27 mouse cellular contexts compared by ENCODE assay signal in the genomic region with DNA sequence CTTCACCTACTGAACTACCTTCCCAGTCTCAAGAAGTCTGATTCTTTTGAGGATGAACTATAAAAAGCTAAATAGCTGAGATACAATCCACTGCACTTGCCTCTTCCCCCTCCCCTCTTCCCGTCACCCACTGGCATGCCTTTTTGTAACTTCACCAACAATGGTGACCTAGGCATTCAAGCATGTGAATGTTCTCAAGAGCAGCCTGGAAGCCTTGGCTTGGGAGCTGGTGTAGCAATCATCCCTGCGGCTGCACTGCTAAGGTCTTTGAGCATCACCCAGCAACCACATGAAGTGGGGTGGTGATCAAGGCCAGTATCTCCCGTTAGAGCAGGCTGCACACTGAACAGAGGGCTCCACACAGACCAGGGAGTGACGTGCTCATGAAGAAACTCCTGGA.
"Had no signal": no experiment of that assay in that cellular context is flagged by ENCODE, and none has a peak within 500 bp of the region (broad histone marks: within the 10 kb centered on the region; RNA-seq: fewer than 3 reads in every experiment).

No protein-coding gene starts in this region.

- H3K9ac ChIP-seq: embryonic facial prominence, embryonic 12.5 days; embryonic facial prominence, embryonic 13.5 days; embryonic facial prominence, embryonic 15.5 days; forebrain, embryonic 12.5 days; forebrain, embryonic 13.5 days; forebrain, embryonic 15.5 days; forebrain, postnatal 0 days had no signal

- ATAC-seq: forebrain, embryonic 13.5 days; forebrain, embryonic 14.5 days; forebrain, embryonic 15.5 days; forebrain, embryonic 16.5 days; forebrain, postnatal 0 days had no signal

- H3K4me3 ChIP-seq: embryonic facial prominence, embryonic 10.5 days; embryonic facial prominence, embryonic 12.5 days; embryonic facial prominence, embryonic 13.5 days; embryonic facial prominence, embryonic 15.5 days; erythroblast, embryonic 14.5 days; forebrain, embryonic 10.5 days; forebrain, embryonic 12.5 days; forebrain, embryonic 13.5 days; forebrain, embryonic 15.5 days; gastrocnemius, adult 2 months; heart, adult 2 months had no signal

- H3K4me2 ChIP-seq: embryonic facial prominence, embryonic 12.5 days; embryonic facial prominence, embryonic 13.5 days; embryonic facial prominence, embryonic 15.5 days; forebrain, embryonic 12.5 days; forebrain, embryonic 13.5 days; forebrain, embryonic 15.5 days had no signal

- H3K36me3 ChIP-seq: embryonic facial prominence, embryonic 10.5 days; embryonic facial prominence, embryonic 12.5 days; embryonic facial prominence, embryonic 13.5 days; embryonic facial prominence, embryonic 15.5 days; forebrain, embryonic 10.5 days; forebrain, embryonic 12.5 days; forebrain, embryonic 15.5 days had no signal

- H3K27me3 ChIP-seq: embryonic facial prominence, embryonic 12.5 days; embryonic facial prominence, embryonic 13.5 days; embryonic facial prominence, embryonic 15.5 days; forebrain, embryonic 12.5 days; forebrain, embryonic 13.5 days; forebrain, embryonic 15.5 days had no signal

- H3K27ac ChIP-seq: embryonic facial prominence, embryonic 10.5 days; embryonic facial prominence, embryonic 12.5 days; embryonic facial prominence, embryonic 13.5 days; embryonic facial prominence, embryonic 15.5 days; forebrain, embryonic 10.5 days; forebrain, embryonic 12.5 days; forebrain, embryonic 13.5 days; forebrain, embryonic 15.5 days; gastrocnemius, adult 2 months; heart, adult 2 months had no signal

- H3K9me3 ChIP-seq: embryonic facial prominence, embryonic 12.5 days; embryonic facial prominence, embryonic 13.5 days; embryonic facial prominence, embryonic 15.5 days; forebrain, embryonic 10.5 days; forebrain, embryonic 12.5 days; forebrain, embryonic 13.5 days; forebrain, embryonic 15.5 days had no signal

- DNase-seq: cerebellum, adult 8-10 months; cerebellum, adult 9-10 months; cerebellum, adult 9-11 months; cerebellum, postnatal 10 days; cerebellum, postnatal 14 days; cerebellum, postnatal 25 days; cerebellum, postnatal 36 days; embryo, embryonic 11 days; forebrain, postnatal 0 days; gastrocnemius, adult 2 months; gastrocnemius, postnatal 10 days; gastrocnemius, postnatal 25 days; gastrocnemius, postnatal 36 days; heart, adult 11 months; heart, adult 18-20 months; heart, adult 2 months had no signal

- H3K4me1 ChIP-seq: embryonic facial prominence, embryonic 10.5 days; embryonic facial prominence, embryonic 12.5 days; embryonic facial prominence, embryonic 13.5 days; embryonic facial prominence, embryonic 15.5 days; forebrain, embryonic 13.5 days; forebrain, embryonic 15.5 days had no signal
